Mouse (Mus musculus): ENCODE results near the gene Akap8l. TPM values are rescaled to one million over a fixed set of nuclear protein-coding genes. Genes with fewer than 3 reads are reported as not detected.

Akap8l gene
- polyA plus RNA-seq, 1 experiment from 2014 or later: 85.1 TPM

- ATAC-seq (ENCODE audit: insufficient number of reproducible peaks, low FRiP score, low TSS enrichment, low read depth): no peak
- H3K27me3 ChIP-seq: no peaks in the 10 kb centered on the region
- H3K9ac ChIP-seq: no peak overlapping the region
- no peaks in the 10 kb centered on the region for H3K9me3 ChIP-seq
- H3K27ac ChIP-seq: no peak overlapping the region
- no peak overlapping the region for H3K4me2 ChIP-seq
- 90% methylated on average over 24 of the region's 24 CpGs for WGBS
- H3K4me3 ChIP-seq: no peak overlapping the region
- peaks cover 14% of the 10 kb centered on the region for H3K4me1 ChIP-seq
- peaks cover 82% of the 10 kb centered on the region for H3K36me3 ChIP-seq
Observed at GRCm38 (mm10) chr17:32356766-32357760, 6.7 kb upstream of the Akap8l start.

- no peak overlapping the region for H3K4me3 ChIP-seq
- peaks cover 8% of the 10 kb centered on the region for H3K4me1 ChIP-seq
- H3K9me3 ChIP-seq: no peaks in the 10 kb centered on the region
- no peak for ATAC-seq (ENCODE audit: insufficient number of reproducible peaks, low FRiP score, low TSS enrichment, low read depth)
- no peak overlapping the region for H3K9ac ChIP-seq
- no peak overlapping the region for H3K27ac ChIP-seq
- H3K27me3 ChIP-seq: no peaks in the 10 kb centered on the region
- WGBS: 93% methylated on average over 9 of the region's 9 CpGs
- H3K36me3 ChIP-seq: peaks cover 75% of the 10 kb centered on the region
- no peak overlapping the region for H3K4me2 ChIP-seq
Observed at GRCm38 (mm10) chr17:32356281-32356680, 5.9 kb upstream of the Akap8l start.

GRCm38 (mm10) chr17:32355031-32355430 is 4.6 kb upstream of the Akap8l start:
- whole genome bisulfite sequencing: 94% methylated on average over 6 of the region's 6 CpGs

GRCm38 (mm10) chr17:32354211-32354610 is 3.8 kb upstream of the Akap8l start:
- peaks cover 12% of the 10 kb centered on the region for H3K4me1 ChIP-seq
- H3K27me3 ChIP-seq: no peaks in the 10 kb centered on the region
- H3K4me3 ChIP-seq: no peak overlapping the region
- H3K36me3 ChIP-seq: peaks cover 55% of the 10 kb centered on the region
- WGBS: 66% methylated on average over 5 of the region's 5 CpGs
- H3K9ac ChIP-seq: no peak overlapping the region
- no peak for ATAC-seq (ENCODE audit: insufficient number of reproducible peaks, low FRiP score, low TSS enrichment, low read depth)
- H3K27ac ChIP-seq: peak overlapping the region; percentile 27
- no peaks in the 10 kb centered on the region for H3K9me3 ChIP-seq
- no peak overlapping the region for H3K4me2 ChIP-seq

More at GRCm38 (mm10) chr17:32355031-32355430, 4.6 kb upstream of the Akap8l start:
- no peak overlapping the region for H3K9ac ChIP-seq
- ATAC-seq (ENCODE audit: insufficient number of reproducible peaks, low FRiP score, low TSS enrichment, low read depth): no peak
- H3K4me2 ChIP-seq: no peak overlapping the region
- peaks cover 63% of the 10 kb centered on the region for H3K36me3 ChIP-seq
- H3K4me1 ChIP-seq: peaks cover 6% of the 10 kb centered on the region
- H3K4me3 ChIP-seq: no peak overlapping the region
- no peaks in the 10 kb centered on the region for H3K9me3 ChIP-seq
- H3K27me3 ChIP-seq: no peaks in the 10 kb centered on the region
- no peak overlapping the region for H3K27ac ChIP-seq

- ATAC-seq (ENCODE audit: insufficient number of reproducible peaks, low FRiP score, low TSS enrichment, low read depth): no peak
- Histone ChIP-seq H3K4me2 (no peak overlapping the region), H3K27ac (peak overlapping the region; percentile 27; the same call in 1 of the 2 replicates), H3K36me3 (peaks cover 50% of the 10 kb centered on the region), H3K9me3 (no peaks in the 10 kb centered on the region), H3K27me3 (no peaks in the 10 kb centered on the region), H3K4me3 (no peak overlapping the region), H3K4me1 (peaks cover 18% of the 10 kb centered on the region), H3K9ac (no peak overlapping the region)
- 60% methylated on average over 4 of the region's 4 CpGs for WGBS
Observed at GRCm38 (mm10) chr17:32353696-32354095, 3.3 kb upstream of the Akap8l start.

GRCm38 (mm10) chr17:32351726-32352125 is 1.3 kb upstream of the Akap8l start:
- Histone ChIP-seq H3K4me1 (peaks cover 21% of the 10 kb centered on the region), H3K9me3 (no peaks in the 10 kb centered on the region), H3K27me3 (no peaks in the 10 kb centered on the region), H3K36me3 (peaks cover 30% of the 10 kb centered on the region), H3K27ac (no peak overlapping the region), H3K9ac (no peak overlapping the region), H3K4me3 (no peak overlapping the region), H3K4me2 (no peak overlapping the region)
- no peak for ATAC-seq (ENCODE audit: insufficient number of reproducible peaks, low FRiP score, low TSS enrichment, low read depth)

- H3K4me3 ChIP-seq: peak overlapping the region; percentile 95; the same call in 1 of the 2 replicates
- no peak overlapping the region for H3K9ac ChIP-seq
- no peaks in the 10 kb centered on the region for H3K9me3 ChIP-seq
- no peaks in the 10 kb centered on the region for H3K27me3 ChIP-seq
- peaks cover 21% of the 10 kb centered on the region for H3K4me1 ChIP-seq
- WGBS: 66% methylated on average over 3 of the region's 3 CpGs
- H3K27ac ChIP-seq: no peak overlapping the region
- ATAC-seq (ENCODE audit: insufficient number of reproducible peaks, low FRiP score, low TSS enrichment, low read depth): no peak
- H3K36me3 ChIP-seq: peaks cover 26% of the 10 kb centered on the region
- H3K4me2 ChIP-seq: peak overlapping the region; percentile 68
Observed at GRCm38 (mm10) chr17:32351269-32351668, 862 bp upstream of the Akap8l start.

GRCm38 (mm10) chr17:32349851-32350381 is 491 bp downstream of the Akap8l start:
- Histone ChIP-seq H3K9me3 (no peaks in the 10 kb centered on the region), H3K4me1 (peaks cover 21% of the 10 kb centered on the region), H3K4me2 (peak overlapping the region; percentile 82), H3K27ac (peak overlapping the region; percentile 85), H3K36me3 (peaks cover 12% of the 10 kb centered on the region), H3K27me3 (no peaks in the 10 kb centered on the region), H3K4me3 (peak overlapping the region; percentile 95), H3K9ac (peak overlapping the region; percentile 71)
- WGBS: under 1% methylated on average over 24 of the region's 24 CpGs
- ATAC-seq (ENCODE audit: insufficient number of reproducible peaks, low FRiP score, low TSS enrichment, low read depth): no peak

- Histone ChIP-seq H3K4me3 (peak overlapping the region; percentile 95), H3K36me3 (peaks cover 9% of the 10 kb centered on the region), H3K27ac (peak overlapping the region; percentile 47), H3K27me3 (no peaks in the 10 kb centered on the region), H3K4me2 (peak overlapping the region; percentile 82), H3K9me3 (no peaks in the 10 kb centered on the region), H3K4me1 (peaks cover 16% of the 10 kb centered on the region), H3K9ac (peak overlapping the region; percentile 71; the same call in 1 of the 2 replicates)
- 10% methylated on average over 4 of the region's 4 CpGs for WGBS
- no peak for ATAC-seq (ENCODE audit: insufficient number of reproducible peaks, low FRiP score, low TSS enrichment, low read depth)
Observed at GRCm38 (mm10) chr17:32349037-32349732, 1.2 kb downstream of the Akap8l start.

GRCm38 (mm10) chr17:32348406-32348805 is 2.0 kb downstream of the Akap8l start:
- peaks cover 10% of the 10 kb centered on the region for H3K36me3 ChIP-seq
- no peaks in the 10 kb centered on the region for H3K9me3 ChIP-seq
- no peak overlapping the region for H3K27ac ChIP-seq
- H3K27me3 ChIP-seq: no peaks in the 10 kb centered on the region
- H3K9ac ChIP-seq: no peak overlapping the region
- ATAC-seq (ENCODE audit: insufficient number of reproducible peaks, low FRiP score, low TSS enrichment, low read depth): no peak
- H3K4me1 ChIP-seq: peaks cover 15% of the 10 kb centered on the region
- H3K4me2 ChIP-seq: peak overlapping the region; percentile 82; the same call in 1 of the 2 replicates
- 85% methylated on average over 2 of the region's 2 CpGs for WGBS
- H3K4me3 ChIP-seq: no peak overlapping the region

GRCm38 (mm10) chr17:32341102-32341501 is 9.3 kb downstream of the Akap8l start:
- H3K4me1 ChIP-seq: no peaks in the 10 kb centered on the region
- no peak overlapping the region for H3K27ac ChIP-seq
- no peak overlapping the region for H3K4me2 ChIP-seq
- no peak for ATAC-seq (ENCODE audit: insufficient number of reproducible peaks, low FRiP score, low TSS enrichment, low read depth)
- no peaks in the 10 kb centered on the region for H3K9me3 ChIP-seq
- no peak overlapping the region for H3K4me3 ChIP-seq
- 87% methylated on average over 1 of the region's 1 CpGs for WGBS
- H3K36me3 ChIP-seq: peaks cover 53% of the 10 kb centered on the region
- H3K27me3 ChIP-seq: no peaks in the 10 kb centered on the region
- H3K9ac ChIP-seq: no peak overlapping the region

Data from limb, embryonic 15.5 days (tissue).